Mouse (Mus musculus) Patski (cell line): ENCODE data around the gene Gm7075. TPM values are rescaled to one million over a fixed set of nuclear protein-coding genes. Genes with fewer than 3 reads are reported as not detected.
"Not testable (repeated sequence)": the region's sequence is repeated elsewhere in the genome, so short reads cannot be mapped to it uniquely, and the experiment has no call there.

Experiments
- ATAC-seq: fragments of 100-300 bp; one replicate; pipeline ENCODE4 v1.8.0; 2021
- CTCF ChIA-PET: fragments of 350-600 bp; sonication (Branson Sonifier 250); formaldehyde crosslinking; loops from one replicate; lab custom pipeline; 2022; ENCODE audit warnings: inconsistent platforms; lab: Charles Lee
- POLR2A ChIA-PET: fragments of 350-600 bp; sonication (Branson Sonifier 250); formaldehyde crosslinking; loops from one replicate; lab custom pipeline; 2022; ENCODE audit warnings: antibody characterized with exemption, inconsistent platforms; lab: Charles Lee
- DNase-seq: peaks from one replicate; pipeline ENCODE4 v3.0.0-alpha.2; 2011; ENCODE audit warnings: low read depth, low spot score
- H3K27me3 ChIP-seq: fragments of 371-371 bp; one replicate; pipeline ENCODE4 v1.5.1; 2021
- CTCF ChIP-seq: fragments of 100-300 bp; IDR thresholded peaks from one replicate; pipeline ENCODE4 v1.5.1; 2021
- in situ Hi-C: fragments of 300-500 bp; cut with MboI; formaldehyde crosslinking; loops from 3 replicates; pipeline ENCODE4 v1.11.1; 2018; ENCODE audit warnings: low pct_unique_long_range_greater_than_20kb, mixed read lengths
- polyA plus RNA-seq: library from polyadenylated mRNA; unstranded; gene quantifications from one replicate; pipeline ENCODE4 v1.2.3, GENCODE M21; 2021

Gm7075 gene
- polyA plus RNA-seq, 1 experiment from 2014 or later: not detected

GRCm38 (mm10) chr10:63417061-63417460, 4.5 kb downstream of the Gm7075 start:
- POLR2A ChIA-PET: no interaction called here
- DNase-seq: no peak
- CTCF ChIA-PET: no interaction called here
- ATAC-seq: no peak
- no peaks in the 10 kb centered on the region for H3K27me3 ChIP-seq
- TF ChIP-seq CTCF: no peak
- in situ Hi-C loops: no loop called here

DNA sequence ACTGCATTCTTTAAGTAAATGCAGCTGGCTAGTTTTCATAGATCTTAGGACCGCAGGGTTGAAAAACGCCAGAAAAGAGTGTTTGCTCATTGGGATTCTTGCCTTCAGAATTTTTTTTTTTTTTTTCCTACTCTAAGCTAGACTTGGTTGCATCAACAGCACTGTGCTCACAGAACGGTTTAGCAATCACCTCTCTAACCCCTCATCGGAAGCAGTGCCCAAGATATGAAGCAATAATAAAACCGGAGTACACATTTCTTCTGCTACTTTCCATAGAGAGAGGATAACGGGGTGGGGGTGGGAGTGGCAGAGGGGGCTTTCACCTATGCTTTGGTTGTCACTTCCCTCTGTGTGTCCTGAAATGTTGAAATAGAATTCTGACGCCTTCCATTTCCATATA, 5.7 kb downstream of the Gm7075 start:
- no peak for ATAC-seq

DNA sequence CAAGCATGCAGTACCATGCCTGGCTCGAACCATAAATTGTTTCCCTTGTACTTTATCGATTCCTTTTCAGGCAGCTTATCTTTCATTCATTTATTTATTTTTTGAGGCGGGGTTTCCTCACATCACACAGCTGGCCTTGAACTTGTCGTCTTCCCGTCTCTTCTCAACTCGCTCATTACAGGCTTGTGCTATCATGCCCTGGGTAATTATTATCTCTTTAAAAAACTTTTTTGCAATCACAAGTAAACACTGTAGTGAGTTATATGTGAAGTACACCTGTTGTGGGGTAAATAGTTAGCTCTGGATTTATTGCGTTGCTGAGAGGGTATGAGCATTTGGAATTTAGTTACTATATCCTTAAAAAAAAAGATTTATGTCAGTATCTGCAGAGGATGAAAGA, 6.3 kb downstream of the Gm7075 start:
- POLR2A ChIA-PET: interaction anchor here (0.6 to 0.7 kb wide), 3 partner anchors 66 to 155 kb away, joined by 4 to 6 read pairs (median 5); no protein-coding TSS in a partner anchor
- CTCF ChIA-PET: interaction anchor here (1.1 to 1.6 kb wide), 2 partner anchors 9 to 28 kb away, joined by 3 to 4 read pairs; no protein-coding TSS in a partner anchor
- H3K27me3 ChIP-seq: no peaks in the 10 kb centered on the region
- TF ChIP-seq CTCF: no peak
- ATAC-seq (no peak), DNase-seq (no peak)
- in situ Hi-C loops: no loop called here

More for the DNA sequence above, 5.7 kb downstream of the Gm7075 start:
- ChIA-PET POLR2A (interaction anchor here (0.6 to 0.7 kb wide), 3 partner anchors 66 to 156 kb away, joined by 4 to 6 read pairs (median 5); no protein-coding TSS in a partner anchor), CTCF (interaction anchor here (0.6 to 1.6 kb wide), 3 partner anchors 8 to 28 kb away, joined by 3 to 4 read pairs (median 3); no protein-coding TSS in a partner anchor)
- TF ChIP-seq CTCF: no peak
- DNase-seq: no peak
- in situ Hi-C loops: no loop called here
- H3K27me3 ChIP-seq: no peaks in the 10 kb centered on the region

GRCm38 (mm10) chr10:63412756-63413155, 8.8 kb downstream of the Gm7075 start:
- TF ChIP-seq CTCF: no peak
- ChIA-PET CTCF (no interaction called here), POLR2A (interaction anchor here (0.6 kb wide), 1 partner anchor 315 kb away, joined by 3 read pairs; no protein-coding TSS in a partner anchor)
- no peaks in the 10 kb centered on the region for H3K27me3 ChIP-seq
- no peak for DNase-seq
- in situ Hi-C loops: no loop called here
- no peak for ATAC-seq

DNA sequence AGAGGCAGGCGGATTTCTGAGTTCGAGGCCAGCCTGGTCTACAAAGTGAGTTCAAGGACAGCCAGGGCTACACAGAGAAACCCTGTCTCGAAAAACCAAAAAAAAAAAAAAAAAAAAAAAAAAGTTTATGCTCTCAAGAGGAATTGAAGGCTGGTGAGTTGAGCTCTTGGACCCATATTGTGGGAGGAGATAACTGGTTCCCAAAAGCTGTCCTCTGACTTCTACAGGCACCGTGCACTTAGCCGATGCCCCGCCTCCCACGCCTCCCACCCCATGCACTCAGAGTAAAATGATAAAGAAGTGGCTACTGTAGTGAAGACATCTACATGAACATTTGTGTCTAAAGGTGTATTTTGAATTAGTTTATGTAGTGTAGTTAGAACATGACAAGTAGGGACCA, 9.9 kb downstream of the Gm7075 start:
- POLR2A ChIA-PET: interaction anchor here (0.6 kb wide), 1 partner anchor 403 kb away, joined by 6 read pairs; no protein-coding TSS in a partner anchor
- DNase-seq, in situ Hi-C loops, CTCF ChIA-PET, H3K27me3 ChIP-seq, ATAC-seq: not testable (repeated sequence)

GRCm38 (mm10) chr10:63410162-63410956, 11.2 kb downstream of the Gm7075 start:
- H3K27me3 ChIP-seq: no peaks in the 10 kb centered on the region
- in situ Hi-C loops: no loop called here
- CTCF ChIA-PET: no interaction called here
- POLR2A ChIA-PET: no interaction called here
- DNase-seq: no peak
- ATAC-seq: no peak
- TF ChIP-seq CTCF: no peak

DNA sequence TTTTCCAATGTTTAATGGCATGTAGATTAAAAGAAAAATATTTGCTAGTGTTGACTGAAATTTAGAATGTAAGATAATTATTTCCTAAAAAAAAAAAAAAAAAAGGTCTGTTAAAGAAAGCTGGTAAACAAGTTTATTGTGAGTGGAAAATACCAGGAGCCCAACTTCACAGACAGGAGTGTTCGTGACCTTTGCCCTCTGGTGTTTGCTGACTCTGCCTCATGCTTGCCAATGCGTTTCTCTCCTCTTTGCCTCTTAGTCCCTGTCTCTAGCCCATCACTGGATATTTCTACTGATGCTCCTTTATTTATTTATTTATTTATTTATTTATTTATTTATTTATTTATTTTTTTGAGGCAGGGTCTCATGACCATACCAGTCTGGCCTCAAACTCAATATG, 18.0 kb downstream of the Gm7075 start:
- ChIA-PET CTCF (no interaction called here), POLR2A (no interaction called here)
- in situ Hi-C loops: no loop called here

DNA sequence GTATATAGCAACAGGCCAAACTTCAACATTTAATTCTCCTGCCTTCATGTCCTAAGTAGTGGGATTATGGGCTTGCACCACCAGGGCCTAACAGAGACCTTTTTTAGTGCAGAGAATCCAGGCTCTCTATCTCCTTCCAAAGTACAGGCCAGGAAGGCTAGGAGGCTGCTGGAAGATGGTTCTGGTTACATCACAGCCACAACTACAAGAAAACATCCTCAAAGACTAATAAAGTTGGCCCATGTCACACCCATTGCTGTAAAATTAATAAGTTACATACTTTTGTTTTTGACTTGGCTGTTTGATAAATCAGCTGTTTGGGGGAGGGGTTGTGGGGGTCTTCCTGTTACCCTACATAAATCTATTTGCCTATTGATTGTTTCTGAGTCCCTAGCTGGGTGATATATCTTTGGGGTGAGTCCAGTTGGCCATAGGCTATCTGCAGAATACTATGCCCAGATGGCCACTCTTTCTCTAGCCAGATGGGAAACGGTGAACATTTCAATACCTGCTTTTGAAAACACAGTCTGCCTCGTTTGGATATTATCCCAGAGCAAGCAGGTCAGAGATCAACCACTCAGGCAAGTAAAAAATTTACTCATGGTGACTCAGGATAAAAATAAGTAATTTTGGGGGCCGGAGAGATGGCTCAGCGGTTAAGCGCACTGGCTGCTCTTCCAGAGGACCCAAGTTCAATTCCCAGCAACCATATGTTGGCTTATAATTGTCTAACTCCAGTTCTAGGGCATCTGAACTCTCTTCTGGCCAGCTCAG, 18.7 kb downstream of the Gm7075 start:
- ChIA-PET POLR2A (no interaction called here), CTCF (no interaction called here)
- ATAC-seq (no peak), DNase-seq (no peak)
- no peaks in the 10 kb centered on the region for H3K27me3 ChIP-seq
- TF ChIP-seq CTCF: no peak
- in situ Hi-C loops: no loop called here

More for the DNA sequence above, 18.0 kb downstream of the Gm7075 start:
- no peak for TF ChIP-seq CTCF
- DNase-seq (no peak), ATAC-seq (no peak)
- H3K27me3 ChIP-seq: no peaks in the 10 kb centered on the region

- CTCF ChIA-PET: interaction anchor here (1.3 to 1.5 kb wide), 2 partner anchors 14 to 88 kb away, joined by 4 read pairs; no protein-coding TSS in a partner anchor
- ATAC-seq (no peak), DNase-seq (no peak)
- TF ChIP-seq CTCF: no peak
- in situ Hi-C loops: no loop called here
- no peaks in the 10 kb centered on the region for H3K27me3 ChIP-seq
- POLR2A ChIA-PET: interaction anchor here (1.5 kb wide), 1 partner anchor 14 kb away, joined by 3 read pairs; the partner anchor contains the start of gene Dnajc12
Observed at GRCm38 (mm10) chr10:63396963-63397362, 24.6 kb downstream of the Gm7075 start.

DNA sequence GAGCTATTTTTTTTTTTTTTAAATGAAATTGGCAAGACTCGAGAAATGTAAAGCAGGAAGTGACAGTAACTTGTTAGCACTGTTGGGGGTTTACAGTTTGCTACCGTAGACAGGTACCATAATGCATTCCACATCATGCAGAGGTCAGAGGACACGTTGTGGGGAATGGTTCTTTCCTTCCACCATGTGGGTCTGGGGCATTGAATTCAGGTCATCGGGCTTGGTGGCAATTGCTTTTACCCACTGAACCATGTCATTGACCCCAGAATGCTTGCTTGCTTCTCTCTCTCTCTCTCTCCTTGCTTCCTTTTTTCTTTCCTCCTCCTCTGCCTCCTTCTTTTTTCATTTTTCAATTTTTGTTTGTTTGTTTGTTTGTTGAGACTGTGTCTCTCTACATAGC, 32.6 kb downstream of the Gm7075 start:
- no peak for ATAC-seq
- POLR2A ChIA-PET: no interaction called here

More for the DNA sequence above, 32.6 kb downstream of the Gm7075 start:
- no peak for DNase-seq
- CTCF ChIA-PET: interaction anchor here (1.5 kb wide), 1 partner anchor 10 kb away, joined by 5 read pairs; no protein-coding TSS in a partner anchor
- H3K27me3 ChIP-seq: no peaks in the 10 kb centered on the region
- no peak for TF ChIP-seq CTCF
- in situ Hi-C loops: no loop called here
